Mouse (Mus musculus) adipocyte (in vitro differentiated cells): Measurements from ENCODE around the gene Psmd4.
"Not testable (repeated sequence)": the region's sequence is repeated elsewhere in the genome, so short reads cannot be mapped to it uniquely, and the experiment has no call there.

Source experiments
- DNase-seq: peaks from one replicate; pipeline ENCODE4 v3.0.0-alpha.2; 2016; ENCODE audit warnings: low spot score

Gene Psmd4

GRCm38 (mm10) chr3:95024551-95024950 is 17.9 kb downstream of the Psmd4 start:
- DNase-seq, result no peak

- not testable (repeated sequence) for DNase-seq
Measured at GRCm38 (mm10) chr3:95020956-95021355, 21.5 kb downstream of the Psmd4 start.

GRCm38 (mm10) chr3:95018741-95019140 is 23.7 kb downstream of the Psmd4 start:
- DNase-seq, result no peak

- DNase-seq, result no peak
Measured at GRCm38 (mm10) chr3:95016532-95017056, 25.8 kb downstream of the Psmd4 start.

- DNase-seq, result peak; percentile 98
Measured at GRCm38 (mm10) chr3:95015891-95016531, 26.4 kb downstream of the Psmd4 start.

GRCm38 (mm10) chr3:95015337-95015872 is 27.0 kb downstream of the Psmd4 start, which contains the start of gene Zfp687:
Zfp687 (minus strand) TSS chr3:95015448.
- DNase-seq, result peak; percentile 99

GRCm38 (mm10) chr3:95014428-95015151 is 27.8 kb downstream of the Psmd4 start:
- peak; percentile 60 for DNase-seq

GRCm38 (mm10) chr3:95013699-95014427 is 28.6 kb downstream of the Psmd4 start:
- peak; percentile 22 for DNase-seq

GRCm38 (mm10) chr3:95012982-95013381 is 29.4 kb downstream of the Psmd4 start:
- no peak for DNase-seq

GRCm38 (mm10) chr3:95010396-95010795 is 32.0 kb downstream of the Psmd4 start:
- DNase-seq, result no peak

- DNase-seq, result no peak
Measured at GRCm38 (mm10) chr3:95007706-95008105, 34.7 kb downstream of the Psmd4 start.

- DNase-seq, result no peak
Measured at GRCm38 (mm10) chr3:95005651-95006050, 36.8 kb downstream of the Psmd4 start.

GRCm38 (mm10) chr3:95003273-95003672 is 39.1 kb downstream of the Psmd4 start:
- DNase-seq, result no peak

- DNase-seq, result no peak
Measured at GRCm38 (mm10) chr3:95002569-95002968, 39.8 kb downstream of the Psmd4 start.

GRCm38 (mm10) chr3:94996946-94997345 is 45.5 kb downstream of the Psmd4 start:
- peak; percentile 92 for DNase-seq

- DNase-seq, result peak; percentile 32
Measured at GRCm38 (mm10) chr3:94989159-94989761, 53.2 kb downstream of the Psmd4 start.

- DNase-seq, result peak; percentile 88
Measured at GRCm38 (mm10) chr3:94987578-94987977, 54.8 kb downstream of the Psmd4 start.

GRCm38 (mm10) chr3:94985513-94985912 is 56.9 kb downstream of the Psmd4 start:
- no peak for DNase-seq

GRCm38 (mm10) chr3:94984312-94984711 is 58.1 kb downstream of the Psmd4 start:
- peak; percentile 81 for DNase-seq
